In the genomic region with DNA sequence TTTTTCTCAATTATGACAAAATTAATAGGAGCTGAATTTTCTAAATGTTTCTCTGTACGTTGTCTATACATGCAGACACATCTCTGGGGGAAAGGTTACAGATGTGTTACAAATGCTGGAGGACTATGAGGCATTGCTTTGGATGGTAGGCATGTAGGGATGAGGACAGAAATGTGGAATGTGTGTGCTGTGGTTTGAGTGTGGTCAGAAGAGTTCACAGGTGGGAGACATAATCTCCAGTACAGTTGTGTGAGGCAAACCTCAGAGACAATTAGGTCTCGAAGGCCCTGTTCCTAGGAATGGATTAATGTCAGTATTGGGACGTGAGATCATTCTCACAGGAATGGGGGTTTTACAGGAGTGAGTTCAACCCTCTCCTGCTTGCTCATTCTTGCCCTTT, we compare ENCODE assay signal across 22 mouse cellular contexts.
"Had no signal": no experiment of that assay in that cellular context is flagged by ENCODE, and none has a peak within 500 bp of the region (broad histone marks: within the 10 kb centered on the region; RNA-seq: fewer than 3 reads in every experiment).

No protein-coding gene starts in this region.

- H3K27ac ChIP-seq: heart, embryonic 10.5 days; hindbrain, embryonic 13.5 days; hindbrain, embryonic 15.5 days; hindbrain, postnatal 0 days; kidney, embryonic 15.5 days; kidney, postnatal 0 days; limb, embryonic 13.5 days; limb, embryonic 15.5 days had no signal

- ATAC-seq: hindbrain, postnatal 0 days; intestine, embryonic 16.5 days had no signal

- H3K9me3 ChIP-seq: heart, embryonic 10.5 days; heart, embryonic 12.5 days; hindbrain, embryonic 13.5 days; hindbrain, embryonic 15.5 days; kidney, embryonic 15.5 days; limb, embryonic 13.5 days; limb, embryonic 15.5 days had no signal

- DNase-seq: gastrocnemius, postnatal 14 days; gastrocnemius, postnatal 36 days; heart, adult 18-20 months; heart, postnatal 10 days; kidney, adult 11 months; kidney, adult 2 months; kidney, adult 9 months; kidney, postnatal 14 days; kidney, postnatal 36 days; layer of hippocampus, adult 9-11 months; layer of hippocampus, postnatal 36 days; left cerebral cortex, postnatal 4 days had no signal

- H3K27me3 ChIP-seq: heart, embryonic 12.5 days; hindbrain, embryonic 15.5 days; limb, embryonic 13.5 days; limb, embryonic 15.5 days had no signal

- H3K36me3 ChIP-seq: heart, embryonic 10.5 days; heart, embryonic 12.5 days; hindbrain, embryonic 13.5 days; hindbrain, embryonic 15.5 days; kidney, embryonic 15.5 days; limb, embryonic 13.5 days; limb, embryonic 15.5 days had no signal

- H3K4me2 ChIP-seq: heart, embryonic 12.5 days; hindbrain, embryonic 13.5 days; hindbrain, embryonic 15.5 days; kidney, embryonic 15.5 days; limb, embryonic 13.5 days; limb, embryonic 15.5 days had no signal

- H3K4me3 ChIP-seq: heart, embryonic 10.5 days; heart, embryonic 12.5 days; hindbrain, embryonic 13.5 days; hindbrain, embryonic 15.5 days; kidney, embryonic 15.5 days; limb, embryonic 13.5 days; limb, embryonic 15.5 days had no signal

- H3K9ac ChIP-seq: heart, embryonic 12.5 days; hindbrain, embryonic 13.5 days; hindbrain, embryonic 15.5 days; kidney, embryonic 15.5 days; limb, embryonic 13.5 days; limb, embryonic 15.5 days had no signal

- H3K4me1 ChIP-seq: hindbrain, embryonic 15.5 days had no signal
